Mouse (Mus musculus) thymus, adult 2 months (tissue): ENCODE data around the gene Lgals3. TPM values are rescaled to one million over a fixed set of nuclear protein-coding genes. Genes with fewer than 3 reads are reported as not detected.

ENCODE experiments used
- DNase-seq: peaks from one replicate; pipeline ENCODE4 v3.0.0; 2021
- H3K27ac ChIP-seq: fragments of 200-500 bp; 2 replicates; pipeline ENCODE4 v1.5.1; 2012; ENCODE audit warnings: low read length, control low read depth; ENCODE audit not compliant: control insufficient read depth, insufficient read depth
- H3K27me3 ChIP-seq: fragments of 200-500 bp; 2 replicates; pipeline ENCODE4 v1.6.1; 2012; ENCODE audit warnings: mild to moderate bottlenecking, low read length, moderate library complexity, mixed read lengths; ENCODE audit not compliant: control insufficient read depth, insufficient read depth
- H3K36me3 ChIP-seq: fragments of 200-500 bp; 2 replicates; pipeline ENCODE4 v1.6.1; 2012; ENCODE audit warnings: mild to moderate bottlenecking, low read length, moderate library complexity; ENCODE audit not compliant: control insufficient read depth, insufficient read depth
- H3K4me1 ChIP-seq: fragments of 200-500 bp; replicated peaks from 2 replicates; pipeline ENCODE4 v1.6.1; 2012; ENCODE audit warnings: low read length; ENCODE audit not compliant: control insufficient read depth, insufficient read depth
- H3K4me3 ChIP-seq: fragments of 200-500 bp; 2 replicates; pipeline ENCODE4 v1.5.1; 2012; ENCODE audit warnings: mild to moderate bottlenecking, low read length, control low read depth, moderate library complexity; ENCODE audit not compliant: control insufficient read depth, insufficient read depth
- CTCF ChIP-seq: fragments of 200-500 bp; IDR thresholded peaks from 2 replicates; pipeline ENCODE4 v1.5.1; 2012; ENCODE audit warnings: mild to moderate bottlenecking, control low read depth, low read length, moderate library complexity, borderline replicate concordance; ENCODE audit not compliant: control insufficient read depth, poor library complexity, insufficient read depth; ENCODE audit errors: extremely low read depth
- POLR2A ChIP-seq: fragments of 200-500 bp; IDR thresholded peaks from 2 replicates; pipeline ENCODE4 v1.6.1; 2012; ENCODE audit warnings: mild to moderate bottlenecking, low read length, control low read depth, moderate library complexity; ENCODE audit not compliant: control insufficient read depth, poor library complexity, insufficient read depth; ENCODE audit errors: extremely low read depth
- WGBS: fragments of 180-500 bp; shearing (Covaris S2); methylation state at CpG from one replicate; pipeline ENCODE4 v1.1.7; 2018; 5-methylcytosine and 5-hydroxymethylcytosine counted together
- polyA plus RNA-seq: library from polyadenylated mRNA; depleted of rRNA; stranded (reverse); fragments of >200 nt; gene quantifications from 2 replicates; pipeline ENCODE4 v1.2.3, GENCODE M21; 2012

The Lgals3 gene
- polyA plus RNA-seq, 1 experiment: 143 TPM

DNA sequence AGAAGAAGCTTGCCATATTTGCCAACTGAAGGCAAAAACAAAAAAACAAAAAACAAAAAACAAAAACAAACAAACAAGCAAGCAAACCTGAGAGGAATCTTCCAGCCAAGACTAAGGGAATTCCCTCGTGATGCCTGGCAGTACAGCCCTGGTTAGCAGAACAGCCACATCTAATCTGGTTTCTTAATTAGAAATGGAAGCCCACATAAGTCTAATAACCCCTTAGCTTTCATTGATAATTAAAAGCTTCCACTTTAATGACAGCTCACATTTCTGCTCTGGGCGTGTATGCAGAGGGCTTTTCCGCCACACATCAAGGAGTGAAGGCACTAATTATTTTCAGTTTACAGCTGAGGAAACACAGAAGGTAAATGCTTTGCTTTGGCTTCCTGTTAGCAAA, 32.3 kb upstream of the Lgals3 start:
- no peak for DNase-seq
- Histone ChIP-seq H3K4me3 (no peak overlapping the region), H3K27me3 (no peaks in the 10 kb centered on the region), H3K4me1 (no peaks in the 10 kb centered on the region), H3K36me3 (no peaks in the 10 kb centered on the region), H3K27ac (no peak overlapping the region)
- TF ChIP-seq POLR2A (no peak), CTCF (no peak)
- 86% methylated on average over 3 of the region's 3 CpGs for WGBS

DNA sequence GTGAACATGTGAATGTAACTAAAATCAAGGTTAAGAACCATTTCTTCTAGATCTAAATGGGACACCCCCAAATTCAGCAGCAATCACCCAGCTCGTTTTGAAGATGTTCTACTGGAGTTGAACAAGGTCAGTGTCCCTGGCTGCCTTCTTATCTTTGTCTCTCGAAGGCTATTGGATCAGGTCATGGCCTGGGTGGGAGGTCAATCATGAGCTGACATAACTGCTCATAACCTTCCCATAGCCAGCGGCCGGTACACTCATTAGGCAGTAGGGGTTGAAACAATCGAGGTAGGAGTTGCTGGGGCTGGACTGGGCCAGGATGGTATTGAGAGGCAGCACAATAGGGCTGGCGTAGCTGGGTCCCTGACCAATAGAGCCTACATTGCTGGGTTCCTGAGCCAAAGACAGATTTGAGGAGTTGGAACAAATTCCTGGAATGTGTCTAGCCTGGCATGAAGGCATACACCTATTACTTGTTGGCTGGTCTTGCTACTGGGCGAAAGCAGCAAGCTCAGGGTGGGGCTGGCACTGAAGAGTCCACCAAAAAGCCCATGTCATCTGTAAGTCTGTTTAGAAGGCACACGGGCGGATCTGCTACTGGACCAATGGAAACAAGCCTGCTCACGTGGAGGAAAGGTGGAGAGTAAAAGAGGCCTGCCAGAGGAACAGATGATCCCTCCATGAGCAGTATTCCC, 27.2 kb upstream of the Lgals3 start:
- WGBS: 95% methylated on average over 10 of the region's 10 CpGs

DNA sequence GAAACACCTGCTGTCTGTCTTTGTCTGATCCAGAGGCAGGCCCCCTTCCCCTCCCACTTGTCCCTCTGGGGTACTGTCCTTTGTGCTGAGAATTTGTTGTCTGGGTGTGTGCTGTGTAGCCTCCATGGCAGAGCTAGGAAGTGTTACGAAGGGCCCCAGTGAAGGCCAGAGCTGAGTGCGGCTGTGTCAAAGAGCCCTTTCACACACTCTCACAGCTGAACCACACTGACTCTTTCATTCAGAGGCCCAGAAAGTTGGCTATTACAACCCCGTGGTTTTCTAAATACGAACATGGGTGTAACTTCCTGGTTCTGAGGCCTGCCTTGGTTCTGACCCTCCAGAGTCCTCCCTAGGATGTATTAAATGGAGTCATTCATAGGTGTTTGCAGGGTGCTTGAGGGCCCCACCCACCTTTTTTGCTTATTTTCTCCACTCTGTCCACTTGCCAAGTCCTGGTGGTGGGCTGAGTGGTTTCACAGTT, 25.7 kb upstream of the Lgals3 start:
- Histone ChIP-seq H3K36me3 (no peaks in the 10 kb centered on the region), H3K4me3 (no peak overlapping the region), H3K4me1 (no peaks in the 10 kb centered on the region; the same call in 1 of the 2 replicates), H3K27me3 (no peaks in the 10 kb centered on the region), H3K27ac (no peak overlapping the region)
- TF ChIP-seq POLR2A (no peak), CTCF (no peak)
- WGBS: 76% methylated on average over 4 of the region's 4 CpGs
- DNase-seq: no peak

More for the DNA sequence above, 27.2 kb upstream of the Lgals3 start:
- no peak for TF ChIP-seq CTCF
- no peaks in the 10 kb centered on the region for H3K27me3 ChIP-seq
- no peak for DNase-seq
- no peak overlapping the region for H3K4me3 ChIP-seq
- H3K4me1 ChIP-seq: no peaks in the 10 kb centered on the region; the same call in 1 of the 2 replicates
- H3K36me3 ChIP-seq: no peaks in the 10 kb centered on the region
- no peak overlapping the region for H3K27ac ChIP-seq

GRCm38 (mm10) chr14:47346715-47347114, 20.8 kb upstream of the Lgals3 start:
- WGBS: 86% methylated on average over 1 of the region's 1 CpGs
- Histone ChIP-seq H3K4me3 (no peak overlapping the region), H3K27me3 (no peaks in the 10 kb centered on the region), H3K27ac (no peak overlapping the region), H3K4me1 (no peaks in the 10 kb centered on the region; the same call in 1 of the 2 replicates), H3K36me3 (no peaks in the 10 kb centered on the region)
- TF ChIP-seq POLR2A: no peak
- no peak for TF ChIP-seq CTCF
- no peak for DNase-seq

- Histone ChIP-seq H3K4me3 (no peak overlapping the region), H3K4me1 (no peaks in the 10 kb centered on the region), H3K36me3 (no peaks in the 10 kb centered on the region), H3K27me3 (no peaks in the 10 kb centered on the region), H3K27ac (no peak overlapping the region)
- DNase-seq: no peak
- no peak for TF ChIP-seq CTCF
- no peak for TF ChIP-seq POLR2A
- WGBS: 93% methylated on average over 2 of the region's 2 CpGs
These were observed 16.6 kb upstream of the Lgals3 start for GRCm38 (mm10) chr14:47350974-47351373.

GRCm38 (mm10) chr14:47352272-47352671, 15.3 kb upstream of the Lgals3 start:
- no peaks in the 10 kb centered on the region for H3K27me3 ChIP-seq
- H3K4me1 ChIP-seq: 0 out of 2 replicates have a peak, but pooled peaks cover under 1% of the 10 kb centered on the region
- TF ChIP-seq POLR2A (no peak), CTCF (no peak)
- H3K4me3 ChIP-seq: no peak overlapping the region
- 96% methylated on average over 10 of the region's 10 CpGs for WGBS
- H3K36me3 ChIP-seq: no peaks in the 10 kb centered on the region
- no peak overlapping the region for H3K27ac ChIP-seq
- DNase-seq: no peak
